Mouse (Mus musculus) megakaryocyte-erythroid progenitor cell, adult 5-6 weeks (primary cell): ENCODE measurements at regions not wholly inside any gene's neighbourhood (a gene's known extent, or its start where the extent isn't known, plus 50 kb on each side); places are given as distances from the start of the nearest gene placed in this dataset.
A peak's percentile ranks its signal among the peaks of the same experiment; 100 is the strongest.

Source experiments
- ATAC-seq: replicated peaks from 2 replicates; pipeline ENCODE4 v1.8.0; 2016; ENCODE audit warnings: mild to moderate bottlenecking, inconsistent platforms; ENCODE audit not compliant: severe bottlenecking, poor library complexity, low FRiP score, low TSS enrichment

- ATAC-seq: no peak
These were observed 179.2 kb upstream of the Cnr1 start for GRCm38 (mm10) chr4:33745180-33745579.

- ATAC-seq: no peak
These were observed 177.0 kb upstream of the Cnr1 start for GRCm38 (mm10) chr4:33747316-33747895.

GRCm38 (mm10) chr4:33767721-33768120, 156.7 kb upstream of the Cnr1 start:
- ATAC-seq: no peak

- ATAC-seq: no peak
These were observed 138.4 kb upstream of the Cnr1 start for GRCm38 (mm10) chr4:33786027-33786426.

GRCm38 (mm10) chr4:33786958-33787357, 137.4 kb upstream of the Cnr1 start:
- ATAC-seq: peak; percentile 98

- no peak for ATAC-seq
These were observed 131.0 kb upstream of the Cnr1 start for GRCm38 (mm10) chr4:33793398-33793797.

- no peak for ATAC-seq
These were observed 128.9 kb upstream of the Cnr1 start for GRCm38 (mm10) chr4:33795461-33795860.

- ATAC-seq: no peak
These were observed 126.4 kb upstream of the Cnr1 start for GRCm38 (mm10) chr4:33797964-33798363.

GRCm38 (mm10) chr4:33798654-33799053, 125.7 kb upstream of the Cnr1 start:
- no peak for ATAC-seq

GRCm38 (mm10) chr4:33799110-33799509, 125.3 kb upstream of the Cnr1 start:
- no peak for ATAC-seq

GRCm38 (mm10) chr4:33799831-33800230, 124.6 kb upstream of the Cnr1 start:
- no peak for ATAC-seq

GRCm38 (mm10) chr4:33812338-33812737, 112.1 kb upstream of the Cnr1 start:
- peak; percentile 99 for ATAC-seq

- no peak for ATAC-seq
These were observed 100.5 kb upstream of the Cnr1 start for GRCm38 (mm10) chr4:33823850-33824249.

GRCm38 (mm10) chr4:33833134-33833533, 91.3 kb upstream of the Cnr1 start:
- ATAC-seq: no peak

- ATAC-seq: no peak
These were observed 86.0 kb upstream of the Cnr1 start for GRCm38 (mm10) chr4:33838436-33838835.

- ATAC-seq: no peak
These were observed 84.3 kb upstream of the Cnr1 start for GRCm38 (mm10) chr4:33840119-33840518.

- no peak for ATAC-seq
These were observed 78.6 kb upstream of the Cnr1 start for GRCm38 (mm10) chr4:33845611-33846395.

GRCm38 (mm10) chr4:33850249-33850648, 74.1 kb upstream of the Cnr1 start:
- ATAC-seq: no peak

- no peak for ATAC-seq
These were observed 72.1 kb upstream of the Cnr1 start for GRCm38 (mm10) chr4:33852294-33852693.

- ATAC-seq: no peak
These were observed 69.3 kb upstream of the Cnr1 start for GRCm38 (mm10) chr4:33855112-33855511.

GRCm38 (mm10) chr4:33867126-33867525, 57.3 kb upstream of the Cnr1 start:
- no peak for ATAC-seq
